Mouse (Mus musculus) heart, embryonic 10.5 days (tissue): ENCODE measurements at regions not wholly inside any gene's neighbourhood (a gene's known extent, or its start where the extent isn't known, plus 50 kb on each side); places are given as distances from the start of the nearest gene placed in this dataset.

Source experiments
- DNase-seq: peaks from one replicate; pipeline ENCODE4 v3.0.0-alpha.2; 2017; ENCODE audit warnings: low spot score
- H3K27ac ChIP-seq: fragments of 300-500 bp; sonication (generic); 2 replicates; pipeline ENCODE4 v1.5.1; 2016; ENCODE audit warnings: mild to moderate bottlenecking
- H3K27me3 ChIP-seq: fragments of 300-500 bp; sonication (generic); 2 replicates; pipeline ENCODE4 v1.6.1; 2016; ENCODE audit warnings: mild to moderate bottlenecking; ENCODE audit not compliant: poor library complexity, insufficient read depth, severe bottlenecking
- H3K36me3 ChIP-seq: fragments of 300-500 bp; sonication (generic); 2 replicates; pipeline ENCODE4 v1.6.1; 2016; ENCODE audit warnings: mild to moderate bottlenecking, moderate library complexity
- H3K4me1 ChIP-seq: fragments of 300-500 bp; sonication (generic); 2 replicates; pipeline ENCODE4 v1.6.1; 2016; ENCODE audit warnings: mild to moderate bottlenecking
- H3K4me3 ChIP-seq: fragments of 300-500 bp; sonication (generic); 2 replicates; pipeline ENCODE4 v1.5.1; 2016; ENCODE audit warnings: mild to moderate bottlenecking, moderate library complexity
- H3K9me3 ChIP-seq: fragments of 300-500 bp; sonication (generic); 2 replicates; pipeline ENCODE4 v1.6.1; 2016; ENCODE audit warnings: mild to moderate bottlenecking, moderate library complexity
- WGBS: fragments of 180-500 bp; shearing (Covaris S2); methylation state at CpG from one replicate; pipeline ENCODE4 v1.1.7; 2016; 5-methylcytosine and 5-hydroxymethylcytosine counted together

DNA sequence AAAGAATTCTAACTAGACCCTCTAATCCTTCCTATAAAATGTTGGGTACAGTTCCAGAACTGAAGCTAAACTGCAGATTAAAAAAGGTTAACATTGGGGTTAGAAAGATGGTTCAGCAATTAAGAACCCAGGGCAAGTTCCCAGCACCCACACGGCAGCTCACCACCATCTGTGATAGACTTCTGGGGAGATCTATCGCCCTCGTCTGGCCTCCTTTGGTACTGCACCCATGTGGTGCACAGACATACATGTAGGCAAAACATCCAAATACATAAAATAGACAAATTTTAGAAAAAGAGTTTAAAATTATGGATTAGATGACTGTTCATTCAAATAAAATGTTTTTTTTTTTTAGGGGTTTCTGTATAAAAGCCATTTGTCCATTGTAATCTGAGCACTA, 91.4 kb upstream of the Kazn start:
- Histone ChIP-seq H3K4me3 (no peak overlapping the region), H3K36me3 (no peaks in the 10 kb centered on the region), H3K27me3 (no peaks in the 10 kb centered on the region), H3K4me1 (no peaks in the 10 kb centered on the region), H3K9me3 (peaks cover 2% of the 10 kb centered on the region), H3K27ac (no peak overlapping the region)
- DNase-seq = no peak
- 79% methylated on average over 3 of the region's 3 CpGs for WGBS

DNA sequence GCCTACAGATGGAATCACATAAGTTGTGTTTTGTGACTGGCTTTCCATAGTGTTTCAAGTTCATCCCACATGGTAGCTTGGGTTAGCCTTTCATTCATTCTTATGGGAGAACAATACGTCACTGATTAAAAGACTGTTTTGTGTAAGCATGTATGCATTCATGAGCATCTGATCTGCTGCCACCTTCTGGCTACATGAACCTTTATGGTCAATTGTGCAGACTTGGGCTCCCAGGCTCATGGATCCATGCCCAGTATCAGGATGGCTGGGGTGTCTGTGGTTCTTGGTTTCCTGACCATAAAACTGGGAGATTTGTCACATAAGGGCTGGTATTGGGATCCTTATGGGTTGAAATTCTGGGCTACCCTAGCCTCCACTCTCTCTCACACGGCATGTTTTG, 90.4 kb upstream of the Kazn start:
- H3K36me3 ChIP-seq = no peaks in the 10 kb centered on the region
- DNase-seq = no peak
- no peaks in the 10 kb centered on the region for H3K4me1 ChIP-seq
- WGBS = 88% methylated on average over 2 of the region's 2 CpGs
- no peak overlapping the region for H3K4me3 ChIP-seq
- H3K27ac ChIP-seq = no peak overlapping the region
- no peaks in the 10 kb centered on the region for H3K27me3 ChIP-seq
- peaks cover 2% of the 10 kb centered on the region; the same call in 1 of the 2 replicates for H3K9me3 ChIP-seq

DNA sequence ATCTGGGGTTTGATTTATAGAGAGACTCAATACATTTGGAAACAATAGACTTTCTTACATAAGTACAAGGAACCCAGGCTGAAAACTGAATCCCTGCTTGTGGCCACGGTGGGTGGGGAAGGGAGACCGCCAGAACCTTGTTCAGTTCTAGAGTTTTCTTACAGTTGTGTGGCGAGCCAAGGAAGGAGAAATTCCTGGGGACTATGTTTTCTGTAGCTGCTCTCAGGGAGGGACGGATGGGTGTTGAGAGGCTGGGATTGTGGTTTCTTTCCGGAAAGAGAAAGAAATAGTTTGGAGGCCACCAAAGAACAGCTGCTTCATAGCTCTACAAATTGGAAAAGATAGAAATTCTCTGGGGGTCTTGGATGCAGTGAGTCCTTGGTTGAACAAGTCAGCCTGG, 87.3 kb upstream of the Kazn start:
- Histone ChIP-seq H3K27me3 (no peaks in the 10 kb centered on the region), H3K27ac (no peak overlapping the region), H3K36me3 (no peaks in the 10 kb centered on the region), H3K4me3 (no peak overlapping the region), H3K9me3 (peaks cover 2% of the 10 kb centered on the region; the same call in 1 of the 2 replicates), H3K4me1 (no peaks in the 10 kb centered on the region)
- 69% methylated on average over 5 of the region's 5 CpGs for WGBS
- DNase-seq = no peak

DNA sequence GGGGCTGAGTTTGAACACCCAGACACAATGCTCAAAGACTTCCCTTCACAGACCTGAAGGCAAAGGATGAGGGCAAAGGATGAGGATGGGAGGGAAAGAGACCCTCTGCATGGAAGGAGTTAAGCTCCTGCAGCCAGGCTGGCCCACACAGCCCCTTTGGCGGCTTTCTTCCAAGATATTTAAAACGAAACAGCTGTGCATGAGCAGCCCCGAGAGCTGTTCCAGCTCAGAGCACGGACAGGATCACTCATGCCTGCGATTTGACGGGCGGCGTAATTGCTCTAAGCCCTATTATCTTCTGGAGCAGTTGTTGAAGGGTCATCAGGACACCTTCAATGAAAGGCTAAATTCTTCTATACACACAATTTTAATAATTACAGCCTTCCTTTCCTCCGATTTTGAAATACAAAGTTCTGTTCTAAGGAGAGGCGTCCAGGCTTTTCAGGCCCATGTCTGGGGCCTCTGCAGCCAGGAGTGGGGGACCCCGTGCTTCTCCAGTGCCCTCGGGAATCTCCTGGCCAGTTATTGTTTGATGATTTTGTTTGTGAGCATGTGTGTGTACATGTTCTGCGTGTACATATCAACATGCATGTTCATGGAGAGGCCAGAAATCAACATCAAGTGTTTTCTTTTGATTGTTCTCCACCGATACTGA, 82.1 kb upstream of the Kazn start:
- no peak overlapping the region for H3K27ac ChIP-seq
- no peak for DNase-seq
- WGBS = 58% methylated on average over 14 of the region's 14 CpGs
- H3K36me3 ChIP-seq = no peaks in the 10 kb centered on the region
- H3K27me3 ChIP-seq = no peaks in the 10 kb centered on the region
- H3K4me1 ChIP-seq = no peaks in the 10 kb centered on the region
- no peaks in the 10 kb centered on the region for H3K9me3 ChIP-seq
- H3K4me3 ChIP-seq = no peak overlapping the region

- 89% methylated on average over 6 of the region's 6 CpGs for WGBS
- no peaks in the 10 kb centered on the region for H3K9me3 ChIP-seq
Measured at GRCm38 (mm10) chr4:142310282-142310681, 71.1 kb upstream of the Kazn start.

GRCm38 (mm10) chr4:142308271-142308670, 69.1 kb upstream of the Kazn start:
- H3K9me3 ChIP-seq = no peaks in the 10 kb centered on the region
- H3K27ac ChIP-seq = no peak overlapping the region
- H3K4me3 ChIP-seq = no peak overlapping the region
- DNase-seq = no peak
- 0 out of 2 replicates have a peak, but pooled peaks cover 7% of the 10 kb centered on the region for H3K36me3 ChIP-seq
- 69% methylated on average over 7 of the region's 7 CpGs for WGBS
- peaks cover 9% of the 10 kb centered on the region; the same call in 1 of the 2 replicates for H3K27me3 ChIP-seq
- H3K4me1 ChIP-seq = peaks cover 23% of the 10 kb centered on the region

More at GRCm38 (mm10) chr4:142310282-142310681, 71.1 kb upstream of the Kazn start:
- H3K27ac ChIP-seq = no peak overlapping the region
- H3K36me3 ChIP-seq = 0 out of 2 replicates have a peak, but pooled peaks cover 7% of the 10 kb centered on the region
- no peak for DNase-seq
- 0 out of 2 replicates have a peak, but pooled peaks cover 10% of the 10 kb centered on the region for H3K4me1 ChIP-seq
- H3K4me3 ChIP-seq = no peak overlapping the region
- peaks cover 9% of the 10 kb centered on the region; the same call in 1 of the 2 replicates for H3K27me3 ChIP-seq

DNA sequence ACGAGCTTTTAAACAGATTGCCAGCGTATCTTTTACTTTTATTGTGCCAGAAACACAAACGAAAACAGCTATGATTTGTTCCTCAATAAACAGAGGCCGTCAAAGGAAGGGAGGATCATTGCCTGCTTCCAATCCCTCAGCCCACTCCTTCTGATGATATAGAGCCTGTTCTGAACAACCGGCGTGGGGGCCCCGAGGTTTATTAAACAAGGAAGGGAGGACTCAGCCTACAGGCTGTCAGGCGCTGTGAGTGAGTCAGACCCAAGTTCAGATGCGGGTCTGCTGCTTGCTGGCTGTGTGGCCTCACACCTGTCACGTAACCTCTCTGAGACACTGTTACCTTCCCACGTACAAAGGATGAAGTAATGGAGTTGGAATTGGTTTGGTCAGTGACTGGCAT, 68.1 kb upstream of the Kazn start:
- H3K36me3 ChIP-seq = 0 out of 2 replicates have a peak, but pooled peaks cover 7% of the 10 kb centered on the region
- no peak overlapping the region for H3K27ac ChIP-seq
- peaks cover 32% of the 10 kb centered on the region for H3K4me1 ChIP-seq
- 83% methylated on average over 11 of the region's 11 CpGs for WGBS
- no peak overlapping the region for H3K4me3 ChIP-seq
- no peaks in the 10 kb centered on the region for H3K9me3 ChIP-seq
- peaks cover 9% of the 10 kb centered on the region; the same call in 1 of the 2 replicates for H3K27me3 ChIP-seq
- no peak for DNase-seq

- no peak for DNase-seq
- no peak overlapping the region for H3K27ac ChIP-seq
- H3K27me3 ChIP-seq = peaks cover 9% of the 10 kb centered on the region; the same call in 1 of the 2 replicates
- H3K4me1 ChIP-seq = peaks cover 45% of the 10 kb centered on the region
- no peak overlapping the region for H3K4me3 ChIP-seq
- no peaks in the 10 kb centered on the region for H3K9me3 ChIP-seq
- H3K36me3 ChIP-seq = 0 out of 2 replicates have a peak, but pooled peaks cover 2% of the 10 kb centered on the region
- WGBS = 69% methylated on average over 14 of the region's 14 CpGs
Measured at GRCm38 (mm10) chr4:142306076-142306475, 66.9 kb upstream of the Kazn start.

GRCm38 (mm10) chr4:142303374-142304020, 64.3 kb upstream of the Kazn start:
- Histone ChIP-seq H3K4me1 (peaks cover 45% of the 10 kb centered on the region), H3K36me3 (no peaks in the 10 kb centered on the region), H3K9me3 (no peaks in the 10 kb centered on the region), H3K27me3 (peaks cover 9% of the 10 kb centered on the region; the same call in 1 of the 2 replicates), H3K27ac (0 out of 2 replicates have a peak overlapping the region, but pooled peaks have one; percentile 79), H3K4me3 (no peak overlapping the region)
- WGBS = 70% methylated on average over 10 of the region's 10 CpGs
- DNase-seq = no peak

- WGBS = 50% methylated on average over 2 of the region's 2 CpGs
- Histone ChIP-seq H3K4me1 (peaks cover 41% of the 10 kb centered on the region), H3K27me3 (peaks cover 9% of the 10 kb centered on the region; the same call in 1 of the 2 replicates), H3K27ac (peak overlapping the region; percentile 79), H3K9me3 (no peaks in the 10 kb centered on the region), H3K36me3 (no peaks in the 10 kb centered on the region), H3K4me3 (0 out of 2 replicates have a peak overlapping the region, but pooled peaks have one; percentile 13)
- DNase-seq = no peak
Measured at GRCm38 (mm10) chr4:142302724-142303120, 63.5 kb upstream of the Kazn start.

- Histone ChIP-seq H3K4me1 (peaks cover 39% of the 10 kb centered on the region), H3K27ac (peak overlapping the region; percentile 79), H3K9me3 (no peaks in the 10 kb centered on the region), H3K27me3 (peaks cover 9% of the 10 kb centered on the region; the same call in 1 of the 2 replicates), H3K4me3 (peak overlapping the region; percentile 13; the same call in 1 of the 2 replicates), H3K36me3 (no peaks in the 10 kb centered on the region)
- DNase-seq = no peak
- 18% methylated on average over 8 of the region's 8 CpGs for whole genome bisulfite sequencing
Measured at GRCm38 (mm10) chr4:142302041-142302723, 63.0 kb upstream of the Kazn start.

GRCm38 (mm10) chr4:142298770-142299337, 59.7 kb upstream of the Kazn start:
- DNase-seq = no peak
- no peaks in the 10 kb centered on the region for H3K9me3 ChIP-seq
- WGBS = 65% methylated on average over 10 of the region's 10 CpGs
- no peaks in the 10 kb centered on the region for H3K36me3 ChIP-seq
- H3K27me3 ChIP-seq = no peaks in the 10 kb centered on the region
- peaks cover 46% of the 10 kb centered on the region for H3K4me1 ChIP-seq
- no peak overlapping the region for H3K4me3 ChIP-seq
- H3K27ac ChIP-seq = no peak overlapping the region
